ENCODE assay signal across 21 mouse cellular contexts in the genomic region with DNA sequence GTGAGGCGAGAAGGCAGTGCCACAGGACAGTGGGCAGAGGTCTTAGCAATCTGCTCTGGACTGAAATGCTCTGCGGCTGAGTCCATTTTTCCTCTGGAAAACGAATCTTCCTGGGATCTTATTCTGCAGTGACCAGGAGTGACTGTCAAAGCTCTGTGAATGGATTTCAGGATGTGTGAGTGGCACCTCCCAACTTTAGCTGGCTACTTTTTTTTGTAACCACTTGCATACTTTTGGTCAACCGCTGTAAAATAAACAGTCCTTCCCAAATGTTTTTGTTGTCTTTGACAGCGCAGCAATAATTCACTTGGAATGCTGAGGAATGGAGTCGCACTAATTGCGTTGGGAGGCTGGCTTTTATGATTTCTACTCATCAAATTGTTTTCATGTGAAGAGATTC. TPM values are rescaled to one million over a fixed set of nuclear protein-coding genes. Genes with fewer than 3 reads are reported as not detected.
A peak's percentile ranks its signal among the peaks of the same experiment; 100 is the strongest.
DNase-seq lines count a peak whose midpoint lies in the region; ATAC-seq and TF ChIP-seq lines count a peak whose summit lies in the region.
"Had no signal": no experiment of that assay in that cellular context is flagged by ENCODE, and none has a peak within 500 bp of the region (broad histone marks: within the 10 kb centered on the region; RNA-seq: fewer than 3 reads in every experiment).

No protein-coding gene starts in this region.

- no peak overlapping the region for H3K4me2 ChIP-seq in intestine, embryonic 14.5 days (ENCODE audit: low read length)
- no peak overlapping the region for H3K4me2 ChIP-seq in intestine, postnatal 0 days (replicated peaks; ENCODE audit: low read depth)
- H3K4me2 ChIP-seq in stomach, embryonic 14.5 days (replicated peaks; ENCODE audit: low read depth, low read length) = no peak overlapping the region
- H3K4me2 ChIP-seq: heart, embryonic 11.5 days; hindbrain, embryonic 12.5 days; liver, embryonic 12.5 days; midbrain, embryonic 13.5 days; neural tube, embryonic 12.5 days had no signal

- no peak for DNase-seq in intestine, embryonic 14.5 days (ENCODE audit: low spot score)
- DNase-seq in 3134 (ENCODE audit: extremely low read depth, insufficient read length, low spot score) = peak; percentile 48
- no peak for DNase-seq in gastrocnemius, adult 2 months
- no peak for DNase-seq in spleen, adult 12 weeks (ENCODE audit: low spot score)
- DNase-seq: adrenal gland, adult 8-10 months; cerebellum, adult 9-10 months; gastrocnemius, postnatal 36 days; heart, postnatal 10 days; kidney, postnatal 14 days; left cerebral cortex, postnatal 4 days; thymus, adult 18-20 months had no signal

- no peak overlapping the region for H3K9ac ChIP-seq in intestine, embryonic 14.5 days (ENCODE audit: low read length)
- no peak overlapping the region for H3K9ac ChIP-seq in intestine, postnatal 0 days (ENCODE audit: low read depth, low read length)
- no peak overlapping the region for H3K9ac ChIP-seq in stomach, embryonic 14.5 days (replicated peaks; ENCODE audit: low read depth, low read length)
- H3K9ac ChIP-seq: hindbrain, embryonic 12.5 days; liver, embryonic 12.5 days; midbrain, embryonic 13.5 days; neural tube, embryonic 12.5 days had no signal

- TF ChIP-seq POLR2A in bone marrow macrophage, adult 2 months (IDR thresholded peaks at IDR 0.05; ENCODE audit: borderline replicate concordance, low read depth, low read length) = no peak

- no peaks in the 10 kb centered on the region for H3K27me3 ChIP-seq in intestine, embryonic 14.5 days (replicated peaks; ENCODE audit: control insufficient read depth, insufficient read depth, low read length)
- H3K27me3 ChIP-seq in intestine, postnatal 0 days (replicated peaks; ENCODE audit: control insufficient read depth, insufficient read depth, low read length) = no peaks in the 10 kb centered on the region
- H3K27me3 ChIP-seq in stomach, embryonic 14.5 days (ENCODE audit: control insufficient read depth, insufficient read depth, low read length) = no peaks in the 10 kb centered on the region
- H3K27me3 ChIP-seq: hindbrain, embryonic 12.5 days; liver, embryonic 12.5 days; midbrain, embryonic 13.5 days; neural tube, embryonic 12.5 days had no signal

- ATAC-seq in intestine, embryonic 14.5 days (replicated peaks; ENCODE audit: low FRiP score, low TSS enrichment, low read depth) = no peak
- no peak for ATAC-seq in intestine, postnatal 0 days
- ATAC-seq in stomach, embryonic 14.5 days (ENCODE audit: insufficient number of reproducible peaks, insufficient read depth, low FRiP score, low read depth) = no peak
- ATAC-seq: forebrain, embryonic 14.5 days; liver, embryonic 12.5 days; lung, postnatal 0 days; midbrain, embryonic 13.5 days had no signal

- H3K27ac ChIP-seq in intestine, embryonic 14.5 days (ENCODE audit: low read depth) = peak overlapping the region; percentile 48; the same call in 1 of the 2 replicates
- no peak overlapping the region for H3K27ac ChIP-seq in intestine, postnatal 0 days (ENCODE audit: low read depth, low read length)
- peak overlapping the region; percentile 81 for H3K27ac ChIP-seq in bone marrow macrophage, adult 2 months (ENCODE audit: insufficient read depth, low read depth, low read length)
- H3K27ac ChIP-seq in stomach, embryonic 14.5 days (ENCODE audit: low read length) = peak overlapping the region; percentile 52; the same call in 1 of the 2 replicates
- no peak overlapping the region for H3K27ac ChIP-seq in gastrocnemius, adult 2 months
- H3K27ac ChIP-seq: hindbrain, embryonic 12.5 days; liver, embryonic 12.5 days; midbrain, embryonic 13.5 days; neural tube, embryonic 12.5 days had no signal

- TF ChIP-seq CTCF in intestine, postnatal 0 days (IDR thresholded peaks at IDR 0.05; ENCODE audit: low read depth) = no peak
- TF ChIP-seq CTCF in bone marrow macrophage, adult 2 months (IDR thresholded peaks at IDR 0.05; ENCODE audit: low read depth, low read length) = no peak
- TF ChIP-seq CTCF in gastrocnemius, adult 2 months (IDR thresholded peaks at IDR 0.05) = no peak

- H3K36me3 ChIP-seq in intestine, embryonic 14.5 days (ENCODE audit: control insufficient read depth, insufficient read depth, low read length) = peaks cover 32% of the 10 kb centered on the region
- no peaks in the 10 kb centered on the region; the same call in 1 of the 2 replicates for H3K36me3 ChIP-seq in intestine, postnatal 0 days (ENCODE audit: control insufficient read depth, insufficient read depth)
- peaks cover 4% of the 10 kb centered on the region; the same call in 1 of the 2 replicates for H3K36me3 ChIP-seq in stomach, embryonic 14.5 days (ENCODE audit: control insufficient read depth, insufficient read depth, low read length)
- H3K36me3 ChIP-seq: hindbrain, embryonic 12.5 days; liver, embryonic 12.5 days; midbrain, embryonic 13.5 days; neural tube, embryonic 12.5 days had no signal

- no peak overlapping the region for H3K4me3 ChIP-seq in intestine, embryonic 14.5 days (ENCODE audit: low read depth, low read length)
- no peak overlapping the region for H3K4me3 ChIP-seq in intestine, postnatal 0 days (ENCODE audit: low read depth, low read length)
- H3K4me3 ChIP-seq in bone marrow macrophage, adult 2 months (ENCODE audit: insufficient read depth, low read length) = no peak overlapping the region
- H3K4me3 ChIP-seq in stomach, embryonic 14.5 days (ENCODE audit: low read depth, low read length) = no peak overlapping the region
- H3K4me3 ChIP-seq in gastrocnemius, adult 2 months = no peak overlapping the region
- H3K4me3 ChIP-seq: hindbrain, embryonic 12.5 days; liver, embryonic 12.5 days; midbrain, embryonic 13.5 days; neural tube, embryonic 12.5 days had no signal

- H3K9me3 ChIP-seq in intestine, embryonic 14.5 days (ENCODE audit: control insufficient read depth, low read length) = no peaks in the 10 kb centered on the region
- no peaks in the 10 kb centered on the region for H3K9me3 ChIP-seq in intestine, postnatal 0 days (ENCODE audit: control insufficient read depth)
- no peaks in the 10 kb centered on the region for H3K9me3 ChIP-seq in stomach, embryonic 14.5 days (ENCODE audit: control insufficient read depth, low read depth, low read length)
- H3K9me3 ChIP-seq: hindbrain, embryonic 12.5 days; liver, embryonic 12.5 days; midbrain, embryonic 13.5 days; neural tube, embryonic 12.5 days had no signal

- intact Hi-C loops in gastrocnemius, adult 2 months (cut with DNase I) = no loop called here

- peaks cover 76% of the 10 kb centered on the region for H3K4me1 ChIP-seq in intestine, embryonic 14.5 days (replicated peaks; ENCODE audit: control insufficient read depth, insufficient read depth, low read length)
- H3K4me1 ChIP-seq in intestine, postnatal 0 days (replicated peaks; ENCODE audit: control insufficient read depth, insufficient read depth, low read length) = 0 out of 2 replicates have a peak, but pooled peaks cover 7% of the 10 kb centered on the region
- H3K4me1 ChIP-seq in bone marrow macrophage, adult 2 months (ENCODE audit: control insufficient read depth, insufficient read depth, low read length) = peaks cover 56% of the 10 kb centered on the region
- H3K4me1 ChIP-seq in stomach, embryonic 14.5 days (ENCODE audit: control insufficient read depth, insufficient read depth, low read length) = peaks cover 56% of the 10 kb centered on the region

- 36% methylated on average over 7 of the region's 7 CpGs for WGBS in intestine, embryonic 14.5 days
- WGBS in intestine, postnatal 0 days = 51% methylated on average over 7 of the region's 7 CpGs
- 33% methylated on average over 7 of the region's 7 CpGs for WGBS in stomach, embryonic 14.5 days

RNA-seq across cellular contexts. Expression of a gene that starts 45.8 kb away (rescaled TPM):
- 61.0 and 68.0 TPM in 2 replicates for polyA plus RNA-seq in intestine, embryonic 14.5 days (2014; fragmentation: Nextera tagmentation; extraction: Ambion mirVana)
- polyA plus RNA-seq in intestine, postnatal 0 days (2015; fragmentation: Nextera tagmentation; extraction: Ambion mirVana) = 4.3 TPM in 2 replicates
- 1.8 and 2.7 TPM in 2 replicates for polyA plus RNA-seq in bone marrow macrophage, adult 2 months (2012; ENCODE audit: insufficient read depth, insufficient read length, missing spikeins)
- polyA plus RNA-seq in stomach, embryonic 14.5 days (2014; fragmentation: Nextera tagmentation; extraction: Ambion mirVana) = 54.3 and 57.8 TPM in 2 replicates
- total RNA-seq in gastrocnemius, adult 2 months (2021) = under 1 TPM in 1 of 2 experiments, not detected in 1; 0.10 TPM
- total RNA-seq: gastrocnemius, postnatal 36 days had no signal

Comparison
In these comparisons a context has a peak if more than half of its experiments do, and no peak if none do; other contexts are left out.
1. H3K27ac ChIP-seq: peak in intestine, embryonic 14.5 days (single experiment), bone marrow macrophage, adult 2 months (single experiment) and stomach, embryonic 14.5 days (single experiment); none in intestine, postnatal 0 days (single experiment) and gastrocnemius, adult 2 months (single experiment).
2. RNA of a gene that starts 45.8 kb away (polyA plus RNA-seq): 61.0 to 68.0 TPM in intestine, embryonic 14.5 days and 54.3 to 57.8 TPM in stomach, embryonic 14.5 days; 4.3 TPM in intestine, postnatal 0 days and 1.8 to 2.7 TPM in bone marrow macrophage, adult 2 months; every median in the first group is over 10 times any median in the second.